Mouse (Mus musculus) CH12.LX (cell line): ENCODE data around the gene Zfyve19.

Experiments used
- CTCF ChIP-seq, 2 experiments: IDR thresholded peaks in 1 of 2; conservative IDR thresholded peaks in 1 of 2; 2 replicates each; pipeline ENCODE4 v1.5.1; 2011 to 2012; ENCODE audit warnings: low read depth in 2 of 2, low read length in 2 of 2, improper control_type of control experiment in 1 of 2, inconsistent platforms in 1 of 2, mild to moderate bottlenecking in 1 of 2, moderate library complexity in 1 of 2
- POLR2A ChIP-seq: IDR thresholded peaks from 2 replicates; pipeline ENCODE4 v1.6.1; 2011; ENCODE audit warnings: low read depth, mild to moderate bottlenecking, improper control_type of control experiment, low read length
- RAD21 ChIP-seq: IDR thresholded peaks from 2 replicates; pipeline ENCODE4 v1.6.1; 2011; ENCODE audit warnings: low read depth, mild to moderate bottlenecking, low read length, improper control_type of control experiment, moderate library complexity
- RCOR1 ChIP-seq: conservative IDR thresholded peaks from 2 replicates; pipeline ENCODE4 v1.6.1; 2012; ENCODE audit warnings: low read depth, mild to moderate bottlenecking, inconsistent platforms, low read length, improper control_type of control experiment
- TCF12 ChIP-seq: IDR thresholded peaks from 2 replicates; pipeline ENCODE4 v1.6.1; 2014; ENCODE audit warnings: low read depth, mild to moderate bottlenecking, inconsistent platforms, low read length, improper control_type of control experiment
- ZNF384 ChIP-seq: IDR thresholded peaks from 2 replicates; pipeline ENCODE4 v1.6.1; 2012; ENCODE audit warnings: low read depth, low read length, improper control_type of control experiment, inconsistent platforms

DNA sequence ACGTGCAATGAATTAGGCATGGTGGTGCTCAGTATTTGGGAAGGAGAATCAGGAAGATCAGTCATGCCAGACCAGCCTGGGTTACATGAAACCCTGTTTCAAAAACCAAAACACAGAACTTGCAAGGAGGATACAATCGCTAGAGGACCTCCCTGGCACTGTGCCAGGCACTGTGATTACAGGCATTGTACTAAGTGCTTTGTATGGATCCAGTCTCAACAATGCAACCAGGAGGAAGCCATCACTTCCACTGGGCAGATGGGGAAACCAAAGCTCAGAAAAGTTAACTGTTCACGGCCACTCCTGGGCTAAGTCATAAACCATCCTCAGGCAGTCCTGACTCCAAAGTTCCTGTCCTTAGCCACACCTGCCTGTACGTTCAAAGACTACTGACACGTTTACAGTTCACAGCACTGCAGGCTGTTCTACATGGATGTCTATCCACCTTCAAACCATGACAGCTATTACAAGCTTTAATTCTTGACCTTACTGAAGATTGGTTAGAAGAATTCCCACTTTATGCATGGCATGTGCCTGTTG lies 5.4 kb upstream of the Zfyve19 start:
- TF ChIP-seq CTCF (conservative IDR thresholded peaks at IDR 0.05 in 1 of 2, IDR thresholded peaks at IDR 0.05 in 1 of 2; ENCODE audit: low read depth in 2 of 2, low read length in 2 of 2) (no peak), ZNF384 (no peak), RAD21 (no peak), RCOR1 (no peak), POLR2A (no peak), TCF12 (no peak)
